Mouse (Mus musculus) forebrain, embryonic 16.5 days (tissue): ENCODE measurements at regions not wholly inside any gene's neighbourhood (a gene's known extent, or its start where the extent isn't known, plus 50 kb on each side); places are given as distances from the start of the nearest gene placed in this dataset.

Source experiments
- ATAC-seq: fragments of 200-750 bp; cut with Nextera tagmentation; 2 replicates; pipeline ENCODE4 v1.8.0; 2017; ENCODE audit warnings: mild to moderate bottlenecking, moderate library complexity
- H3K27ac ChIP-seq: fragments of 300-500 bp; sonication (generic); 2 replicates; pipeline ENCODE4 v1.5.1; 2014; ENCODE audit warnings: low read length, control low read depth
- H3K27me3 ChIP-seq: fragments of 300-500 bp; sonication (generic); replicated peaks from 2 replicates; pipeline ENCODE4 v1.6.1; 2014; ENCODE audit warnings: low read length; ENCODE audit not compliant: control insufficient read depth, insufficient read depth
- H3K36me3 ChIP-seq: fragments of 300-500 bp; sonication (generic); 2 replicates; pipeline ENCODE4 v1.6.1; 2014; ENCODE audit not compliant: control insufficient read depth, insufficient read depth
- H3K4me1 ChIP-seq: fragments of 300-500 bp; sonication (generic); replicated peaks from 2 replicates; pipeline ENCODE4 v1.6.1; 2014; ENCODE audit warnings: low read length; ENCODE audit not compliant: control insufficient read depth, insufficient read depth
- H3K4me2 ChIP-seq: fragments of 300-500 bp; sonication (generic); 2 replicates; pipeline ENCODE4 v1.6.1; 2014; ENCODE audit warnings: mild to moderate bottlenecking, low read length, control low read depth
- H3K4me3 ChIP-seq: fragments of 300-500 bp; sonication (generic); replicated peaks from 2 replicates; pipeline ENCODE4 v1.5.1; 2014; ENCODE audit warnings: mild to moderate bottlenecking, low read length, control low read depth
- H3K9ac ChIP-seq: fragments of 300-500 bp; sonication (generic); replicated peaks from 2 replicates; pipeline ENCODE4 v1.6.1; 2014; ENCODE audit warnings: low read depth, low read length, control low read depth
- H3K9me3 ChIP-seq: fragments of 300-500 bp; sonication (generic); 2 replicates; pipeline ENCODE4 v1.6.1; 2016; ENCODE audit warnings: low read length; ENCODE audit not compliant: control insufficient read depth
- WGBS: fragments of 180-500 bp; shearing (Covaris S2); extraction: QIAGEN DNeasy Blood & Tissue Kit; methylation state at CpG from one replicate; pipeline ENCODE4 v1.1.7; 2014; 5-methylcytosine and 5-hydroxymethylcytosine counted together

DNA sequence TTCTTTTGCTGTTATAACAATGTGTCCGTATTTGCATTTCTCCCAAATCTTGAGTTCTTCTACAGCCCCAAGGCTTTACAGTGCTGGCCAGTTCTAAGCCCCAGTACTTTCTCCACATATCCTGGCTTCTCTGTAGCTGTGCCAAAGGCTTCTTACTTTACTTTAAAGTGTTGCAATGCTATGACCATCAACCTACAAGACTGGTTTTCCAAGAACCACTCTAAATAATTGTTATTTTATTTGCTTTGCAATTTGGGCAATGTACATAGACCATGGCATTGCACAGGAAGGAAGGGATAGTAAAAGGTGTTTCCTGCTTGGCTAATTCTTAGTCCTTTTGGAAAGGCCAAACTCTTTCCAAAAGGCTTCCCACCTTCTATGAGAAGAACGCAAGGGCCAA is 495.4 kb downstream of the Sox2 start:
- H3K4me2 ChIP-seq = no peak overlapping the region
- H3K36me3 ChIP-seq = no peaks in the 10 kb centered on the region
- ATAC-seq = no peak
- no peaks in the 10 kb centered on the region for H3K27me3 ChIP-seq
- 93% methylated on average over 2 of the region's 2 CpGs for WGBS
- H3K27ac ChIP-seq = no peak overlapping the region
- H3K4me3 ChIP-seq = no peak overlapping the region
- peaks cover 19% of the 10 kb centered on the region for H3K4me1 ChIP-seq
- H3K9ac ChIP-seq = no peak overlapping the region
- H3K9me3 ChIP-seq = no peaks in the 10 kb centered on the region

GRCm38 (mm10) chr3:35146681-35147080 is 496.5 kb downstream of the Sox2 start:
- Histone ChIP-seq H3K9ac (no peak overlapping the region), H3K4me1 (peaks cover 18% of the 10 kb centered on the region), H3K27me3 (no peaks in the 10 kb centered on the region), H3K9me3 (no peaks in the 10 kb centered on the region), H3K36me3 (no peaks in the 10 kb centered on the region), H3K27ac (no peak overlapping the region), H3K4me2 (no peak overlapping the region), H3K4me3 (no peak overlapping the region)
- ATAC-seq = peak; percentile 31; the same call in 1 of the 2 replicates
- WGBS = 69% methylated on average over 5 of the region's 5 CpGs

- Histone ChIP-seq H3K9me3 (no peaks in the 10 kb centered on the region), H3K27ac (peak overlapping the region; percentile 60), H3K4me2 (peak overlapping the region; percentile 24), H3K27me3 (no peaks in the 10 kb centered on the region), H3K9ac (0 out of 2 replicates have a peak overlapping the region, but pooled peaks have one; percentile 23), H3K4me1 (peaks cover 15% of the 10 kb centered on the region), H3K36me3 (no peaks in the 10 kb centered on the region), H3K4me3 (no peak overlapping the region)
- ATAC-seq = peak; percentile 76
- 17% methylated on average over 12 of the region's 12 CpGs for whole genome bisulfite sequencing
These were observed 499.1 kb downstream of the Sox2 start for GRCm38 (mm10) chr3:35149251-35149691.

DNA sequence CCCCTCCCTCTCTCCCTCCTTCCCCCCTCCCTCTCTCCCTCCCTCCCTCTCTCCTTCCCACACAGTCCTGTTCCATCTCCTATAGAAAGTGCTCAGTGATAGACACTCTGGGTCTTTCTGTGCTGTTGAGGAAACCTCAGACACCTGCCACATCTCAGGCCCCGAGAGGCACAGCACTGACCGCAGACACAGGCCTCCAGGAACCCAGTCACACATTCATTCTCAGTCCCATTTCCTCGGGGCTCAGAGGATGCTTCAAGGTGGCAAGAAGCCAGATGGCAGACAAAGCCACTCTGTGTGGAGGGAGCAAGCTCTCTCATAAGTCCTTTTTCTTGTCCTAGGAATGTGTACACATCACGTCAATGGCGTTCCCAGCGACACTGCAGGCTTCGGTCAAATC is 502.0 kb downstream of the Sox2 start:
- ATAC-seq = peak; percentile 22; the same call in 1 of the 2 replicates
- Histone ChIP-seq H3K27ac (no peak overlapping the region), H3K9ac (no peak overlapping the region), H3K36me3 (no peaks in the 10 kb centered on the region), H3K4me3 (no peak overlapping the region), H3K4me2 (no peak overlapping the region), H3K4me1 (peaks cover 11% of the 10 kb centered on the region), H3K9me3 (no peaks in the 10 kb centered on the region), H3K27me3 (no peaks in the 10 kb centered on the region)
- WGBS = 54% methylated on average over 7 of the region's 7 CpGs

DNA sequence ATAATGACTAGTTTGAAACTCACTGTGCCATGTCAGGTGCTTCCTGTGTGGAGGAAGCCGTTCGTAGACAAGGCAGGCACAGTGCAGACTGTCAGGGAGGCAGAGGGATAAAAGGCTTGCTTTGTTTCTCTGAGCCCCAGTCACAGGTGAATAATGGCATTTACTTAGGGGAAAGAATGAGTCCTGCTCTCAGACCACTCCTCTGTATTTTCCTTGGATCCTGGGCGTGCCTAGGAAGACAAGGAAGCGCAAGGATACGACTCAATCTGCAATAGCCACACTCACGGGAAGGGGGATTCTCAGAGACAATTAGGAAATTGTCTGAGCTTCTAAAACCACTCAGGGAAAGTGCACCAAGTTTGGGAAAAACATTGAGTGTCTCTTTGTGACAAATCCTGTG is 504.1 kb downstream of the Sox2 start:
- WGBS = 48% methylated on average over 6 of the region's 6 CpGs
- no peaks in the 10 kb centered on the region for H3K9me3 ChIP-seq
- no peak overlapping the region for H3K9ac ChIP-seq
- H3K4me2 ChIP-seq = no peak overlapping the region
- no peaks in the 10 kb centered on the region for H3K36me3 ChIP-seq
- H3K4me3 ChIP-seq = no peak overlapping the region
- no peak for ATAC-seq
- H3K4me1 ChIP-seq = peaks cover 4% of the 10 kb centered on the region
- H3K27me3 ChIP-seq = no peaks in the 10 kb centered on the region
- H3K27ac ChIP-seq = no peak overlapping the region

GRCm38 (mm10) chr3:35168676-35169075 is 518.5 kb downstream of the Sox2 start:
- H3K4me1 ChIP-seq = no peaks in the 10 kb centered on the region
- H3K4me2 ChIP-seq = no peak overlapping the region
- no peaks in the 10 kb centered on the region for H3K27me3 ChIP-seq
- no peak overlapping the region for H3K4me3 ChIP-seq
- ATAC-seq = no peak
- no peak overlapping the region for H3K9ac ChIP-seq
- 100% methylated on average over 1 of the region's 1 CpGs for WGBS
- no peak overlapping the region for H3K27ac ChIP-seq
- no peaks in the 10 kb centered on the region for H3K9me3 ChIP-seq
- no peaks in the 10 kb centered on the region for H3K36me3 ChIP-seq

GRCm38 (mm10) chr3:35178759-35179440 is 528.7 kb downstream of the Sox2 start:
- Histone ChIP-seq H3K27ac (no peak overlapping the region), H3K27me3 (no peaks in the 10 kb centered on the region), H3K9me3 (no peaks in the 10 kb centered on the region), H3K4me3 (no peak overlapping the region), H3K36me3 (no peaks in the 10 kb centered on the region), H3K4me1 (no peaks in the 10 kb centered on the region), H3K4me2 (no peak overlapping the region), H3K9ac (no peak overlapping the region)
- no peak for ATAC-seq
- 84% methylated on average over 12 of the region's 12 CpGs for WGBS

DNA sequence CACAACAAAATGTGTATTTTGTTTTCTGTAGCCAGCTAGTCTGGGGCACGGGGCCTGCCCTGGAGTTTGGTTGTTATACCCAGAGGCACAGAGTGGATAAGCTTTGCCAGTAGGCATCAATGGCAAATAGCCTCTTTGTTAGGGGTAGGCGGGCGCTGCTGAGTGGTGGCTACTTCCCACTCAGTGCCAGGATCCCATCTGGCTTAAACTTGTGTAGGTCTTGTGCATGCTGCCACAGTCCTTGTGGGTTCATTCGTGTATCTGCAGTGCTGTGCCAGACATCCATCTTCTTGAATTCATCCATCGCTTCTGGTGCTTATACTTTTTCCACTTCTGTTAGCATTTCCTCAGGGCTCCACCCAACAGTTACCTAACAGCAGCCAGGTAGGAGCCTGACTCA is 545.4 kb upstream of the Atp11b start:
- H3K4me2 ChIP-seq = no peak overlapping the region
- H3K27ac ChIP-seq = no peak overlapping the region
- 59% methylated on average over 5 of the region's 5 CpGs for WGBS
- no peaks in the 10 kb centered on the region for H3K4me1 ChIP-seq
- no peaks in the 10 kb centered on the region for H3K36me3 ChIP-seq
- 0 out of 2 replicates have a peak, but pooled peaks have one; percentile 55 for ATAC-seq
- H3K27me3 ChIP-seq = no peaks in the 10 kb centered on the region
- no peaks in the 10 kb centered on the region for H3K9me3 ChIP-seq
- no peak overlapping the region for H3K4me3 ChIP-seq
- no peak overlapping the region for H3K9ac ChIP-seq

- Histone ChIP-seq H3K4me3 (no peak overlapping the region), H3K36me3 (no peaks in the 10 kb centered on the region), H3K9me3 (no peaks in the 10 kb centered on the region), H3K4me2 (no peak overlapping the region), H3K9ac (no peak overlapping the region), H3K27me3 (no peaks in the 10 kb centered on the region), H3K27ac (no peak overlapping the region), H3K4me1 (no peaks in the 10 kb centered on the region; the same call in 1 of the 2 replicates)
- WGBS = 91% methylated on average over 6 of the region's 6 CpGs
- ATAC-seq = no peak
These were observed 534.5 kb upstream of the Atp11b start for GRCm38 (mm10) chr3:35219394-35219793.

DNA sequence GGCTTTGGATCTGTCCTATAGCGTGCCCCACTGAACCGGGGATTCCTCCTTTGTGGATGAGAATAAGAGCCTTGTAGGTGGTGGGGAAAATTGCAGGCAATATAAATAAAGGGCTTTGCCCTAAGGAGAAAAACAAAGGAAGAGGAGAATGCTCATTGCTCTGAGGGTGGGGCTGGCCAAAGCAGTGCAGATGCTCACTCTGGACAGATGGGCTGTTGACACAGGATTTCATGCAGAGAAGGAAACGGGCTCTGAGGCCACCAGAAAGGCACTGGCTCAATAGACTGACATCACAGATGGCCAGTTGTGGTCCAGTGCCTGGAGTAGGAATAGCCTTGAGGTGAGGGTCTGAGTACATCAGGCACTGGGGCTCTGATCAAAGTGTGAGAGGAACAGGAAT is 532.7 kb upstream of the Atp11b start:
- Histone ChIP-seq H3K36me3 (no peaks in the 10 kb centered on the region), H3K4me3 (no peak overlapping the region), H3K4me1 (peaks cover 10% of the 10 kb centered on the region), H3K4me2 (no peak overlapping the region), H3K27ac (no peak overlapping the region), H3K27me3 (no peaks in the 10 kb centered on the region), H3K9ac (no peak overlapping the region), H3K9me3 (no peaks in the 10 kb centered on the region)
- WGBS = 32% methylated on average over 3 of the region's 3 CpGs
- ATAC-seq = no peak
